Mouse (Mus musculus): ENCODE data around the gene Yif1b. TPM values are rescaled to one million over a fixed set of nuclear protein-coding genes. Genes with fewer than 3 reads are reported as not detected.
A peak's percentile ranks its signal among the peaks of the same experiment; 100 is the strongest.
"Not testable (repeated sequence)": the region's sequence is repeated elsewhere in the genome, so short reads cannot be mapped to it uniquely, and the experiment has no call there.

The Yif1b gene
- 107 and 117 TPM in 2 replicates for polyA plus RNA-seq (2015; fragmentation: Nextera tagmentation; extraction: Ambion mirVana)

GRCm38 (mm10) chr7:29238019-29238967 lies at the start of gene Yif1b:
TSS of gene Yif1b (plus strand) at chr7:29238329.
- H3K36me3 ChIP-seq, result peaks cover 4% of the 10 kb centered on the region; the same call in 1 of the 2 replicates
- H3K27me3 ChIP-seq (replicated peaks), result no peaks in the 10 kb centered on the region; the same call in 1 of the 2 replicates
- peak within 1 kb of the TSS; percentile 70 for H3K4me3 ChIP-seq
- peak within 1 kb of the TSS; percentile 84 for H3K9ac ChIP-seq
- 1% methylated on average over 60 of the region's 60 CpGs for WGBS
- H3K4me1 ChIP-seq, result peaks cover 36% of the 10 kb centered on the region
- no peaks in the 10 kb centered on the region for H3K9me3 ChIP-seq
- H3K27ac ChIP-seq (replicated peaks), result peak within 1 kb of the TSS; percentile 95
- ATAC-seq (ENCODE audit: extremely low read depth, insufficient number of reproducible peaks, low FRiP score, low TSS enrichment), result peak; percentile 97
- H3K4me2 ChIP-seq, result peak within 1 kb of the TSS; percentile 75

GRCm38 (mm10) chr7:29194230-29194629 lies 43.9 kb upstream of the Yif1b start:
- 88% methylated on average over 1 of the region's 1 CpGs for WGBS
- H3K9ac ChIP-seq; H3K27me3 ChIP-seq (replicated peaks); H3K27ac ChIP-seq (replicated peaks); ATAC-seq (ENCODE audit: extremely low read depth, insufficient number of reproducible peaks, low FRiP score, low TSS enrichment); H3K9me3 ChIP-seq; H3K4me2 ChIP-seq; H3K4me1 ChIP-seq; H3K4me3 ChIP-seq; H3K36me3 ChIP-seq: not testable (repeated sequence)

- Histone ChIP-seq H3K4me1 (no peaks in the 10 kb centered on the region), H3K27ac (replicated peaks) (no peak overlapping the region), H3K9me3 (no peaks in the 10 kb centered on the region), H3K36me3 (no peaks in the 10 kb centered on the region), H3K4me2 (no peak overlapping the region), H3K27me3 (replicated peaks) (no peaks in the 10 kb centered on the region; the same call in 1 of the 2 replicates), H3K4me3 (no peak overlapping the region), H3K9ac (no peak overlapping the region)
- WGBS, result 68% methylated on average over 6 of the region's 6 CpGs
- ATAC-seq (ENCODE audit: extremely low read depth, insufficient number of reproducible peaks, low FRiP score, low TSS enrichment), result no peak
These were observed 35.6 kb upstream of the Yif1b start for GRCm38 (mm10) chr7:29202577-29202976.

- H3K4me1 ChIP-seq, H3K9me3 ChIP-seq, H3K36me3 ChIP-seq: not testable (repeated sequence)
- WGBS, result 22% methylated on average over 14 of the region's 15 CpGs
- H3K9ac ChIP-seq, result peak overlapping the region; percentile 71
- H3K27me3 ChIP-seq (replicated peaks), result peaks cover 16% of the 10 kb centered on the region
- H3K4me2 ChIP-seq, result peak overlapping the region; percentile 69
- H3K4me3 ChIP-seq, result peak overlapping the region; percentile 58
- peak overlapping the region; percentile 71 for H3K27ac ChIP-seq (replicated peaks)
- ATAC-seq (ENCODE audit: extremely low read depth, insufficient number of reproducible peaks, low FRiP score, low TSS enrichment), result peak; percentile 51; the same call in 1 of the 2 replicates
These were observed 27.1 kb upstream of the Yif1b start for GRCm38 (mm10) chr7:29211013-29211412.

- peak; percentile 32 for ATAC-seq (ENCODE audit: extremely low read depth, insufficient number of reproducible peaks, low FRiP score, low TSS enrichment)
- H3K9me3 ChIP-seq, result peaks cover 9% of the 10 kb centered on the region; the same call in 1 of the 2 replicates
- peak overlapping the region; percentile 69 for H3K4me2 ChIP-seq
These were observed 26.5 kb upstream of the Yif1b start for GRCm38 (mm10) chr7:29211415-29212198.

GRCm38 (mm10) chr7:29212199-29212765 lies 25.8 kb upstream of the Yif1b start:
- Histone ChIP-seq H3K4me2 (peak overlapping the region; percentile 69), H3K27me3 (replicated peaks) (peaks cover 16% of the 10 kb centered on the region), H3K36me3 (peaks cover 6% of the 10 kb centered on the region; the same call in 1 of the 2 replicates), H3K9me3 (peaks cover 13% of the 10 kb centered on the region; the same call in 1 of the 2 replicates), H3K27ac (replicated peaks) (no peak overlapping the region), H3K9ac (no peak overlapping the region), H3K4me3 (peak overlapping the region; percentile 58), H3K4me1 (peaks cover 8% of the 10 kb centered on the region; the same call in 1 of the 2 replicates)
- WGBS, result 10% methylated on average over 26 of the region's 26 CpGs
- ATAC-seq (ENCODE audit: extremely low read depth, insufficient number of reproducible peaks, low FRiP score, low TSS enrichment), result no peak

More at GRCm38 (mm10) chr7:29211415-29212198, 26.5 kb upstream of the Yif1b start:
- Histone ChIP-seq H3K36me3 (peaks cover under 1% of the 10 kb centered on the region; the same call in 1 of the 2 replicates), H3K9ac (peak overlapping the region; percentile 71), H3K27me3 (replicated peaks) (peaks cover 16% of the 10 kb centered on the region), H3K4me3 (peak overlapping the region; percentile 58), H3K4me1 (peaks cover 8% of the 10 kb centered on the region; the same call in 1 of the 2 replicates), H3K27ac (replicated peaks) (peak overlapping the region; percentile 71)
- 3% methylated on average over 34 of the region's 34 CpGs for WGBS

GRCm38 (mm10) chr7:29212775-29213560 lies 25.2 kb upstream of the Yif1b start:
- Histone ChIP-seq H3K36me3 (peaks cover 11% of the 10 kb centered on the region; the same call in 1 of the 2 replicates), H3K9me3 (peaks cover 13% of the 10 kb centered on the region; the same call in 1 of the 2 replicates), H3K4me3 (peak overlapping the region; percentile 58), H3K27me3 (replicated peaks) (peaks cover 16% of the 10 kb centered on the region), H3K4me2 (peak overlapping the region; percentile 69)
- H3K9ac ChIP-seq; H3K27ac ChIP-seq (replicated peaks); ATAC-seq (ENCODE audit: extremely low read depth, insufficient number of reproducible peaks, low FRiP score, low TSS enrichment); H3K4me1 ChIP-seq: not testable (repeated sequence)
- WGBS, result 14% methylated on average over 40 of the region's 40 CpGs

GRCm38 (mm10) chr7:29213675-29214082 lies 24.4 kb upstream of the Yif1b start, which contains the start of gene Catsperg1:
TSS of gene Catsperg1 (minus strand) at chr7:29214035.
- H3K9me3 ChIP-seq, result peaks cover 13% of the 10 kb centered on the region; the same call in 1 of the 2 replicates

GRCm38 (mm10) chr7:29214236-29214635 lies 23.9 kb upstream of the Yif1b start:
- H3K27me3 ChIP-seq (replicated peaks), result peaks cover 16% of the 10 kb centered on the region
- H3K36me3 ChIP-seq, result peaks cover 20% of the 10 kb centered on the region
- H3K4me1 ChIP-seq, result peaks cover 8% of the 10 kb centered on the region; the same call in 1 of the 2 replicates
- no peak overlapping the region for H3K4me3 ChIP-seq
- no peak overlapping the region for H3K27ac ChIP-seq (replicated peaks)
- H3K9me3 ChIP-seq, result peaks cover 14% of the 10 kb centered on the region
- WGBS, result 62% methylated on average over 2 of the region's 2 CpGs
- H3K4me2 ChIP-seq, result no peak overlapping the region
- no peak overlapping the region for H3K9ac ChIP-seq
- no peak for ATAC-seq (ENCODE audit: extremely low read depth, insufficient number of reproducible peaks, low FRiP score, low TSS enrichment)

More at GRCm38 (mm10) chr7:29213675-29214082, 24.4 kb upstream of the Yif1b start, which contains the start of gene Catsperg1:
- peak within 1 kb of the TSS; percentile 69 for H3K4me2 ChIP-seq
- peak; percentile 34; the same call in 1 of the 2 replicates for ATAC-seq (ENCODE audit: extremely low read depth, insufficient number of reproducible peaks, low FRiP score, low TSS enrichment)
- H3K9ac ChIP-seq, result no peak within 1 kb of the TSS
- WGBS, result 5% methylated on average over 20 of the region's 20 CpGs
- peaks cover 15% of the 10 kb centered on the region for H3K36me3 ChIP-seq
- H3K27me3 ChIP-seq (replicated peaks), result peaks cover 16% of the 10 kb centered on the region
- H3K4me1 ChIP-seq, result peaks cover 8% of the 10 kb centered on the region; the same call in 1 of the 2 replicates
- H3K4me3 ChIP-seq, result peak within 1 kb of the TSS; percentile 58
- H3K27ac ChIP-seq (replicated peaks), result no peak within 1 kb of the TSS

- ATAC-seq (ENCODE audit: extremely low read depth, insufficient number of reproducible peaks, low FRiP score, low TSS enrichment), result no peak
- Histone ChIP-seq H3K4me1 (peaks cover 8% of the 10 kb centered on the region; the same call in 1 of the 2 replicates), H3K4me2 (no peak overlapping the region), H3K9me3 (peaks cover 19% of the 10 kb centered on the region), H3K36me3 (peaks cover 26% of the 10 kb centered on the region), H3K27ac (replicated peaks) (no peak overlapping the region), H3K27me3 (replicated peaks) (peaks cover 16% of the 10 kb centered on the region), H3K9ac (no peak overlapping the region), H3K4me3 (no peak overlapping the region)
- WGBS, result 44% methylated on average over 15 of the region's 15 CpGs
These were observed 23.3 kb upstream of the Yif1b start for GRCm38 (mm10) chr7:29214846-29215245.
